Mouse (Mus musculus) retina, postnatal 1 day (tissue): ENCODE measurements around the gene Brwd1.
A peak's percentile ranks its signal among the peaks of the same experiment; 100 is the strongest.
"Not testable (repeated sequence)": the region's sequence is repeated elsewhere in the genome, so short reads cannot be mapped to it uniquely, and the experiment has no call there.

ENCODE experiments used
- DNase-seq: peaks from one replicate; pipeline ENCODE4 v3.0.0-alpha.2; 2012

The Brwd1 gene

DNA sequence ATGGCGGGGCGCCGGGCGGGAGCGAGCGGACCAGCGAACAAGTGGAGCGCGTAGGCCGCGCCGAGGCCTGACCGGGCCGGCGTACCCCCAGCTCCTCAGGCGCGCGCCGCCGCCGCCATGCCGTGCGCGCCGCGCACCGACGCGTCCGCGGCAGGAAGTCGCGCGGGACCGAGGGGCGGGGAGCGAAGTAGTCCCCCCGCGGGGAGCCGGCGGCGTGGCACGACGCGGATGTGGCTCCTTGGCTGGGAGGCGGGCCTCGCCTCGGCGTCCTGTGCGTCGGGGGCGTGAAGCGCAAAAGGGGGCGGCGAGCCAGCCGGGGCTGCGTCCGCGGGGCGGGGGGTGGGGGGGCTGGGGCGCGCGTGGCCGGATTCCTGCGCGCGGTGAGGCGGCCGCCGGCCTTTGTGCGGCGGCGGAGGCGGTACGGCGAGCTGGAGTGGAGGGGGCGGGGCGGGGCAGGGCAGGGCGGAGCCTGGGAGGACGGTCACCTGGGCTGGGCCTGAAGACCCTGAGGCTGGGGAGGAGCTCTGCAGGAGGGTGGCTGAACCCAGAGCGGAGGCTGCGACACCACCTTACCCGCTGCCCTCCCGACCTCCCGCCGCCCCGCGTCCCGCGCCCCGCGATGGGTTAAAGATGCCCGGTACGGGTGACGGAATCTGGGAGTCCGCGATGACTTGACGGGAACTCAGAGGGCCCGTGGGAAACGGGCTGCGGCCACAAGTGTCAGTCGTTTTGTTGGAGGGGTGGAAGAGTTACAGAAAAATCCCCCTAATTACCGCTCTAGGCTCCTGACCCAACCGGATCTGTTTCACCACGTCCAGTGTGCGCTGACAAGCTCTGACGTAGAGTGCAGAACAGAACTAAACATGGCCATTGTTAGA, at the start of gene Brwd1:
Brwd1 (minus strand) TSS at position 226 of the 878 bp plus-strand sequence.
- DNase-seq = peak; percentile 95

DNA sequence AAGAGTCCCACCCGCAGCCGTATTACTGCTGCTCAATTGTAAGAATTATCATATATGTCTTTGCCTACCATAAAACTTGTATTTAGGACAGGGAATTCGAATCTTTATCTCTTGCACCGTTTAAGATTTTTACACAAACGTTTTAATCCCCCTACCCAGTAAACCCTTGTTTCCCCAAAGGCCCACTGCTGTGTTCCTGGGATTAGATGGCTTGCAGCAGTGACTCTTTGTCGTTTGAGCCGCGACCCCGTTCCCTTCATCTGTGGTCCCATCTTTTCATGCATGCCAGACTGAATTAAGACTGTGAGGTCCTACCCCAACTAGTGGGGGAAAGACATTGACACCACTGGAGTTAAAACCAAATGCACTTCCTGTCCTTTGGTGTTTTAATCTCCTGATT, 46.1 kb upstream of the Brwd1 start:
- peak; percentile 32 for DNase-seq

DNA sequence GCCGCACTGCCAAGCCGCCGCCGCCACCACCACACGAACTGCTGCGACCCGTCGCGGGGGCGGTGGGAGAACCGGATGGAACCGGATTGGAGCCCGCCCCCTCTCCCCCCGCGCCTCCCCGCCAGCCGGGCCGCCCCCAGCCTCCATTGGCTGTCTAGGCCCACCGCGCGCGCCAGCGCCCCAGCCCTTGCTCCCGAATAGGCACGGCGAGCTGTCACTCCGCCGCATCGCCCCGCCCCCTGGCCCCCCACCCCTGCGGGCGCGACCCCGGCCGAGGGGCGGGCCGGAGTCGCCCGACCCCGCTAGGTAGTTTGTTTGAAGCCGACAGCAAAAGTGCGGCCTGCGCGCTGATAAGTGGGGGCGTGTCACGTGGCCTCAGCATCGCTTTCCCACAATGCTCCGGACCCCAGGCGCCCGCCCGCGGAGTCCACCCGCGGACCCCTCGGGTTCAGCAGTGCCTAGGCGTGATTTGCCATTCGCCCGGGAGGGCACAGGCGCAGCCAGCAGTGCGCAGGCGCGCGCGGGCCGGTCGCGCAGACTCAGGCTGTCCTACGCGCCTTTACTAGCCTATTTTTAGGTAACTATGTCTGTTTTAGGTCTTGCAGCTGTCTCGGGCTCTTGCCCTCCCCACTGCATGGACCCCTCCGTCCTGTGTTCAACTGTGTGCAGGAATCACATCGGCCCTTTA, 45.5 kb upstream of the Brwd1 start, which contains the start of gene Hmgn1:
Hmgn1 (minus strand) TSS at position 73 of the 688 bp plus-strand sequence.
- peak; percentile 99 for DNase-seq

DNA sequence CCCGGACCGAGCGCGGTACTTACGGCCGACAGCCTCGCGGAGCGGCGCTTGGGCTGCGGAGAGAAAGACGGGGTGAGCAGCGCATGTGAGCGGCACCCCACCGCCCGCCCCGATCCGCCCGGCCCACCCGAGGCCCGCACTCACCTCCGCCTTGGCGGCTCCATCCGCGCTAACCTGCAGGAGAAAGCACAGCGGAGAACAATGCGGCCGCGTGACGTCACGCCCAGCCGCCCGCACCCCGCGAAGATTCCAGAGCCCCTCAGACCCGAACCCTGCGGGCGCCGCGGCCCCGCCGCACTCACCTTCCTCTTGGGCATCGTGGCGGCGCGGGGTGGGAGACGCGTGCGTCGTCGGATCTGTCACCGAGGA, 44.9 kb upstream of the Brwd1 start:
- DNase-seq = no peak

DNA sequence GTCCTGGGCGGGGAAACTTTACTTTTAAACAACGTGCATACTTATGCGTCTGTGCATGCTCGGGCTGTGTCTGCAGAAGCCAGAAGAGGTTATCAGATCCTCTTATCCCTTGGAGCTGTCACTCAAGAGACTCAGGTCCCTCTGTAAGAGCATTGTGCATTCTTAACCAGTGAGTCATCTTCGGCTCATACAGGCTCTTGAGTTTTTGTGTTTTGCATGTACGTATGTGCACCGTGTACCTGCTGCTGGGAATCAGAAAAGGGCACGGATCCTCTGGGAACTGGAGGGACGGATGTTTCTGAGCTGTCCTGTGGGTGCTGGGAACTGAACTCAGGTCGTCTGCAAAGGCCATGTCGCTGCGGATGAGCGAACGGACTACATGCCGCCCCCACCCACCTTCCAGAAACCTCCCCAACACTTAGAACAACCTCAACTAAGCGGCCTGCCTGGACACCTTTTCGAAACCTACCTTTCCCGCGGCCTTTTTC, 44.4 kb upstream of the Brwd1 start:
- peak; percentile 41 for DNase-seq

DNA sequence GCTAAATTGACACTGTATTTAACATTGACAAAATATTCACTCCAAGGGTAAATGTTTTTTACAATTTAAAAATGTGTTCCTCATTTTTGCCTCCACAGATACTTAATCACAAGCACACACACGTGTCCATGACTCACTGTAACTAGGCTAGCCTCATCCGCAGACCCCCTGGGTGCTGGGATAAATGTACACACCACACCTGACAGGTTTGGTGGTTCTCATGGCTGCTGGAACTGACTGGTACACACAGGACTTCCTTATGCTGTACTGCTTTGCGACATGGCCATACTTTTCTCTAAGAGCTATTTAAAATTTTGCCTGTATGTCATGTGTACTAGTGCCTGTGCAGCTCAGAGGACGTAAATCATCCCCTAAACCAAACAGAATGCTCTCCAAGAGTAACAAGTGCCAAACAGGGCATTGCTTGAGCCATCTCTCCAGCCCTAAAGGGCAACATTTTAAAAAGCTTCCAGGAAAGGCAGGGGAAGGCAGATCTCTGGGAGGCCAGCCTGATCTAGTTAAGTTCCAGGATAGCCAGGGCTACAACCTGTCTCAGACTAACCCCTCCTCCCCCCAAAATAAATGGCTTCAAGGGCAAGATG, 37.8 kb upstream of the Brwd1 start:
- no peak for DNase-seq

DNA sequence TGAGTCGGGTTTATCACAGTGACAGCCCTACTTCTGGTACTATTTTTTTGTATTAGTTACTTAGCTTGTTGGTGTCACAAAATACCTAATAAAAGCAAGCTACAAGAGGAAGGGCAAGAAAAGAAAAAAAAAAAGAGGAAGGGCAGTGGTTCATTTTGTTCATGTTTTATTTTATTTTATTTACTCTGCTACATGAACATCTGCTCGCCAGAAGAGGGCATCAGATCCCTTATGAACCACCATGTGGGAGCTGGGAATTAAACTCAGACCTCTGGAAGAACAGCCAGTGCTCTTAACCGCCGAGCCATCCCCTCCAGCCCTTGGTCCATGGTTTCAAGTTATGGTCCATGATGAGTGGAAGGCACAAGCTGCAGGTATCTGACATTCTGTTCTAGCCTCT, 32.4 kb upstream of the Brwd1 start:
- no peak for DNase-seq

DNA sequence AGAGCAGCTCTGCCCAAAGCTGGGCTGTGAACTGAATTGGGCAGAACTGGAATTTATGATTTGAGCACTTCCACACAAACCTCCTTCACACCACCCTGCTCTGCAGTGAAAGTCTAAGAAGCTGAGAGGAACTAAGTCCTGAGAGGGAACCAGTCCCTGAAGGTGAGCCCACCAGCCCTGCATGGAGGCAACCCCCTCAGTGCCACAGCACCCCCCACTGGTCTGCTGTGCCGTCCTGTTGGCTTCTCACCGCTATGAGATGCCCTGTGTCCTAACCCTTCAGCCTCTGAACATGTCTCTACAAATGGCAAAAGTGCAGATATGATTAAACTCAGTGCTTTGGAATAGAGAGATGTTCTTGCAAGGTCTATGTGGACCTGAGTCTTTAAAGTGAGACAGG, 30.4 kb upstream of the Brwd1 start:
- DNase-seq = no peak

DNA sequence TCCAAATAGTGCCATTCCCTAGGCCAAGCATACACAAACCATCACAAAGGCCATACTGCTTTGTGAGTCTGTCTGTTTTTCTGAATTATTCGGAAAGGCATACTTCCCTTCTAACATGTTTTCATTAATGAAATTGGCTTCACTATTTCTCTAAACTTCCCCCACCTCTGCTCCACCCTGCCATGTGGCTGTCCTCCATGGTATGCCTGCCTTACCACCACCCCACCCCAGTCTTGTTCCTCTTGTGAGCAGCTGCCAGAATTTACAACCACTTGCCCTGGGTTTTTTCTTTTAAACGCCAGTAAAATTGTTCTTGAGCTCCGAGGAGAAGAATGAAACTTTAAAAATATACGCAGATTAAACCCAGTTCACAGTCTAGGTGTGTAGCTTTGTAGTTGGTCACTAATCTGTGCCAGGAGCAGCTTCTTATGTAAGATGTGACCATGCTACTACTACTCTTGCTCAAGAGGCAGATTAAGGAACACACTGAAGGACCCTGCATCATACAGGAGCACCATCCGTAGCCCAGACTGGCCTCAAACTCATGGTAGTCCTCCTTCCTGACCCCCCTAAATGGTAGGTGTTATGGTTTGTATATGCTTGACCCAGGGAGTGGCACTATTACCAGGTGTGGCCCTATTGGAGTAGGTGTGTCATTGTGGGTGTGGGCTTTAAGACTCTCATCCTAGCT, 28.5 kb upstream of the Brwd1 start:
- no peak for DNase-seq

DNA sequence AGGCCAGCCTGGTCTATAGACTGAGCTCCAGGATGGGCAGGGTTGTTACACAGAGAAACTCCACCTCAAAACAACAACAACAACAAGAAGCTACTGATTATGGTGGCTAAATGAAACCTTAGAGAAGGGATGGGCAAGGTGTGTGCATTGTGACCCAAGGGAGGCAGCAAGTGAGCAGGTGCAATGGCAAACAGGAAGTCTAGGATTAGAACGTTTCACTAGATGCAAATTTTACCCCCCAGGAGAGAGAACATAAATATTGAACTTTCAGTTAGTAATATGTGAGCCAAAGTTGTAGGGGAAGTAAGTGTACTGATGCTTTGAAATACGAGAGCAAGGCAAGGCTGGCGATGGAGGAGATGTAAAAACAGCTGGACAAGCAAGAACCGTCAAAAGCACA, 27.3 kb upstream of the Brwd1 start:
- DNase-seq = no peak

DNA sequence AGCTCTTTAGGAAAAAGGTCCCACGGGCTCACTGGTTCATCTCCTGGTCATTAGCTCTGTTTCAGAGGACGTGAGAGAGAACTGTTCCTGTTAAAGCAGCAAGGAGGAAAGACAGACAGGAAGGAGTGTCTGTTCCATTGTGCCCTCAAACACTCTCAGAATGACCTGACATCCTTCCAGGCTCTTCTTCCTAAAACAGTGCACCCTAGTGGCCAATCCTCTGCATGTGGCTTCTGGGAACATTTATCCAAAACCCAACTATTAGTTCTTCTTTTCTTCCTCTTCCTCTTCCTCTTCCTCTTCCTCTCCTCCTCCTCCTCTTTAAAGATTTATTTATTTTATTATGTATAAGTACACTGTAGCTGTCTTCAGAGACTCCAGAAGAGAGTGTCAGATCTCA, 20.7 kb upstream of the Brwd1 start:
- peak; percentile 53 for DNase-seq

DNA sequence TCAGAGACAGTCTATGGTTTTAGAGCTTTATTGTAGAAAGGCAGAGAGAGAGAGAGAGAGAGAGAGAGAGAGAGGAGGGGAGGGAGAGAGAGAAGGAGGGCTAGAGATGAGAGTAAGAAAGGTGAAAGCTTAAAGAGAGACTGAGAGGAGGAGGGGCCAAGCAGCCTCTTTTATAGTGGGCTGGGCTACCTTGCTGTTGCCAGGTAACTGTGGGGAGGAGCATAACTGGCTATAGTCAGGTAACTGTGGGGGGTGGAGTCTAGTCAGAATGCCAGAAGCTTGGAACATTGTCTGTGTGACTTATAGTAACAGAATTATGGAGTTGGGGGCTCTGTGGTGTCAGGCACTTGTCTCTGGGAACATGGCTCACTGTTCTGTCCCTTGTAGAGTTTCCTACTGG, 15.5 kb upstream of the Brwd1 start:
- not testable (repeated sequence) for DNase-seq

DNA sequence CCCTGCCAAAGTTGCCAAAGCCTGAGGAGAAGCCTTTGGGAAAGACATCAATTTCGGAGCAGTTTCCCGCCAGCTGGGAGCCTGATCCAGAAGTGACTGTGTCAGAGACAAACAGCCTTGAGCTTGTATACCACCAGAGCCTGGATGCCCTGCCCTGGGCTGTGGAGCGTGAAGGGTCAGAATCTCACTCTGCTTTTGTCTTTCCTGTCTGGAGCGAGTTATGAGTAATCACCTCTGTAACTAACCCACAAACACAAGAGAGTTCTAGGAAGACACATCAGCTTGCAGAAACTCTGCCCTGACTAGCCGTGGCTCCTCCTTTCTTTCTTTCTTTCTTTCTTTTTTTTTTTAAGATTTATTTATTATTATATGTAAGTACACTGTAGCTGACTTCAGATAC, 13.6 kb upstream of the Brwd1 start:
- no peak for DNase-seq

DNA sequence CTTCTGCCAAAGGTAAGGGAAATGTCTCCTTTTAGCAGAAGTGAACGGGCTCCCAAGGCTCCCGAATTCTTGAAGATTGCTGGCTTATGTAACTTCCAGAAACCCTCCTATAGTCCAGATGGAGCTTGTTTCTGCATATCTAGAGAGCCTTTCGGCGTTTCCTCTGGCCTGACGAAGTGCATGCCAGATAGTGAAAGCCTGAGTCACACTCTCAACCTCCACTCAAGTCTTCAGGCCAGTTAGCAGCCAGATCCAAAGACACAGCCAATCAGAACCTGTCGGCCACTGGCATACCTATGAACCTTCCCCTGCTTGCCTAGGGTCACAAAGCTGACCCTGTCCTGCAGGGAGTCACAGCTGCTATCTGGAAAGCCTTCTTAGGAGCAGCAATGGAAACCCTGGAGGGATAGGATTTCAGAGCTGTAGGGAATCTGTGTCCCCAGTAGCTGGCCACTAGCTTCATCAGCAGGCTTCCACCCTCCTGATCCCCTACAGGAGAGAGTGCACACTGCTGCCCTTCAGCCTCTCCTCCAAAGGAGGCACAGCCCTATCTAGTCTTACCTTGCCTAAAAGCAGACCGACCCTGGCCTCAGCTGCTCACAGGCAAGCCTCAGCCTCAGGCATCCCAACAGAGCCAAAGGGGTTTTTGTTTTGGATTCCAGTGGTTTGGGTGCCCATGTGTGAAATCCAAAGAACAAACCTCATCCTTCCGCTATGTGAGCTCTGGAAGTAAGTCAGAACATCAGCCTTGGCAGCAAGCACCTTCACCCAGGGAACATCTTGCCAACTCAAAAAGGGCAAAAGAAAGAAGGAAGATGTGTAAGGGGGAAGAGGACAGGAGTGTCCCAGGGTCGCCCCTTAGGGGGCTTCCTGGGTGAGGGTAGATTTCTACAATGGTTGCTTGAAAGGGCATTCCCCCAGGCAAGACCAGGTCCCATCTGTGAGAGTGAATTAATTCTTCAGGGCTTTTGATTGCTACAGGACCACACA, 9.5 kb upstream of the Brwd1 start:
- DNase-seq = no peak

DNA sequence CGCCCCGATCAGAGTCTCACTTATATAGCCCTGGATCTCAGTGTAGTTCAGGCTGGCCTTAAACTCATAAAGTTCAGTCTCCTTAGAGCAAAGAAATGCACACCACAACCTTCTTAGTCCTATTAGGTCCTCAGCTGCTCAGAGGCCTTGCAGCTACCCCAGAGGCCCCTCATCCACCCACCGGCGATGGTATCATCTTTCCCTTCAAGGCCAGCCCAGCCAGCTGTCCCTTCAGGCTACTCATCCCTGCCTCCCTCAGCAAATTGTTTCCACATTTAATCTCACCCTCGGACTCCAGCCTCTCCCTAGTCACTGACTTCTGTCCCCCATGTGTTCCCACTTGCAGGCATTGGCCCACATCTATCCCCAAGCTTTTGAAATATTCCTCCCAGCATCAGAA, 5.8 kb upstream of the Brwd1 start:
- no peak for DNase-seq

DNA sequence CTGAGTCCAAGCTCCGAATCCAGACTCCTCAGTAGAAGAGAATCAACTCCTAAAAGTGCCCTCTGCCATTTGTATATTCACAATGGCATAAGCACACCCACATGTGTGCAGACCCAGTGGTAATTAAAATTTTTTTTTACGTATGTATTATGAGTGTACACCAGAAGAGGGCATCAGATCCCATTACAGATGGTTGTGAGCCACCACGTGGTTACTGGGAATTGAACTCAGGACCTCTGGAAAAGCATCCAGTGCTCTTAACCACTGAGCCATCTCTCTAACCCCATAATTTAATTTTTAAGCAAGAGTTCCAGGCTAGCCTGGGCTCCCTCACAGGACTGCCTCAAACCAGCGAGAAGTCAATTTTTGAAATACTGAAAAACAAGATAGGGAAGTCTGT, 5.1 kb upstream of the Brwd1 start:
- DNase-seq = no peak

DNA sequence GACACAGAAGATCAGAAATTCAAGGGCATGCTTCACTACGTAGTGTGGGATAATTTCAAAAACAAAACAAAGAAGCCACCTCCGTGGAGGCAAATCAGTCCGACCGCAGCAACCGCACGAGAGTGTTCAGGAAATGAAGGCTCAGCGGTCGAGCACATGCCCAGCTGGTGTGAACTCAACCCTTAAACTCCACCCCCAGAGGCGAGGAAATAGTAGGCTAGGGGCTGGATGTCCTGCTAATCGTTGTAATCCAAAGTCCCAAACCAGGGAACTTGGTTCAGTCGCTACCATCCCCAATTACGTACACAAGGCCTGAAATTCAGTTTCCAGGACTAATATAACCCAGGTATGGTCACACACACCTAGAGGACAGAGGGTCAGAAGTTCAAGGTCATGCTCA, 4.7 kb upstream of the Brwd1 start:
- DNase-seq = no peak

DNA sequence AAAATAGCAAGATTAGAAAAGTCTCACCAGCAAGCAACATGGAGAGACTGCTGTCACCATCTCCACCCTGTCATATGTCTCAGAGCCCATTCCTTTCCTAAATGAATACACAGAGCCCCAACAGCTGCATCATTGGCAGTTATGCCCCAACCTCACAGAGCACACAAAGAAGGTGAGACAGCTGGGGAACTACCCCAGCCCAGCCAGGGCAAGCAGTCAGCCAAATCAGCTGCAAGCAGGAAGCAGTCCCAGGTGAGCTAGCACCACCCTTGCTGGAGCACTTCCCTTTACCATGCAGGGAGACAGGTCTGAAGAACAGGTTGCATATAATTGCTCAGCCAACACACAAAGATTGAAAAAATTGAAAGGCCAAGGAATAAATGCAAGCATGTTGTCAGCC, 3.3 kb upstream of the Brwd1 start:
- no peak for DNase-seq

DNA sequence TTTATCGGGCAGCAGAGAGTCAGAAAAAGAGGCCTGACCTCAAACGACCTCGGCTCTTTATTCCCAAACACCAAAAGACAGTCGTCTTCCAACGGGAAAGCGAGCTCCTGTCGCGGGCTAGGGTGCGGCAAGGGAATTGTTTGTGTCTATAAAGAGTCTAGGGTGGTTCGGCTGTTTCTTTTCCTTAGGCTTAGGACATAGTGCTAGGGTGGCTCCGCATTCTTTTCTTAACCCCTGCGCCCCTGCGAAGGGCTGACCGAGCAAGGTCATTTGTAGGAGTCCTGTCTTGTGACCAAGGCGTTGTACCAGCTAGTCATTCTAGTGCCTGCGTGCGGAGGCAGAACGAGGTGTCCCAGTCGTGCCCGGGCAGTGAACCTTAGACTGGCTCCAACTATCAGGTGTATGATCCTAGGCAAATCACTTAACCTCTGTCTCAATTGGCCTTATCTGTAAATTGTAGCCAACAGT, 887 bp upstream of the Brwd1 start:
- DNase-seq = no peak

DNA sequence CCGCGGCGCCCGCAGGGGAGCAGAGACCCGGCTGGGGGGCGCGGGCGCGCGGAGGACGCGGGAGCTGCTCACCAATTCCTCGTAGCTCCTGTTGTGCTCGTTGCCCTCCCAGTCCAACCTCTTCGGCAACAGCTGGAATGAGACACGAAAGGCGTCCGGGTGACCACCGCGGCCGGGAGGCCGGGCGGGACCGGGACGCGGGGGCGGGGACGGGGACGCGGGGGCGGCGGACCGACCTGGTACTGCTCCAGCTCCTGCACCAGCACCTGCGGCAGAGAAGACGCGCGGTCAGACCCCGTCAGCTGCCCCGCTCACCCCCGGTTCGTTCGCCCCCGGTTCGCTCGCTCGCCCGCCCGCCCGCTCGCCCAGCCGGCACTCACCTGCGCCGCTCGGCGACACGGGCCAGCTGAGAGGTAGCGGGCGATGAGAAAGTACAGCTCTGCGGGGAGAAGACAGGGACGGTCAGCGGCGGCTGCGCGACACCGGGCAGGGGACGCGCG, 534 bp downstream of the Brwd1 start:
- DNase-seq = no peak

DNA sequence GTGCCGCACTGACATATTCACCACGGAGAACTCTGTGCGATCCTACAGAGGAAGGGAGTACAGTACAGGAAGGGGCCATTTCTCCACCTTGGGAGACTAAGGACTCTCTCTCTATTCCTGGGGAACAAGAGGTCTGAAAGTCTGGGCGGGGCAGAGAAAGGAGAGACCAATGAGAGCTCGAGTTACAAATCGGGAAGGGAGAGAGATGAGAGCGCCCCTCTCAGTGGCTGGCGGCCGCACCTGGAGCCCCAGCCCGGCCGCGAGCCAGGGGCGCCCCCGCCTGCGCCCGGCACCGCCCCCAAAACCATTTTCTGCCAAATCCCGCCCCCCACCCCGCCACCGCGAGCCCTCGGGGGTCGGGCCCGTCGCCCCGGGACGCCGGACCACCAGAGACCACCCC, 995 bp downstream of the Brwd1 start:
- peak; percentile 94 for DNase-seq

DNA sequence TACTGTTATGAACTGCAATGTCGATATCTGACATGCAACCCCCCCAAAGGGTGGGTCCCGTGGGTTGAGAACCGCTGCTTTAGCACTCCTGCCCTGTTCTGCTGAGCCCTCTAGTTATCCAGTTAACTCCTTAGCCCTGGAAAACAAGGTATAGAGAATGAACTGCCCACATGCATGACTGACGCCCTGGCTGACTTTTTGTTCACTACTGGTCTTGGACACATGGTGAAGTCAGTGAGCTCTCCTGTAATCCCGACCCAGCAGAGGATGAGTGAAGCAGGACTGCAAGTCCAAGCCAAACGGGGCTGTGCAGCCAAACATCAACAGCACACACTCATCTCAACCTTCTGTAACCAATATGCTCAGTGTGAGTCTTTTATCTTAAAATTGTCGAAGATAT, 1.8 kb downstream of the Brwd1 start:
- no peak for DNase-seq
